Mouse (Mus musculus): ENCODE data around the gene Prdm9.

DNA sequence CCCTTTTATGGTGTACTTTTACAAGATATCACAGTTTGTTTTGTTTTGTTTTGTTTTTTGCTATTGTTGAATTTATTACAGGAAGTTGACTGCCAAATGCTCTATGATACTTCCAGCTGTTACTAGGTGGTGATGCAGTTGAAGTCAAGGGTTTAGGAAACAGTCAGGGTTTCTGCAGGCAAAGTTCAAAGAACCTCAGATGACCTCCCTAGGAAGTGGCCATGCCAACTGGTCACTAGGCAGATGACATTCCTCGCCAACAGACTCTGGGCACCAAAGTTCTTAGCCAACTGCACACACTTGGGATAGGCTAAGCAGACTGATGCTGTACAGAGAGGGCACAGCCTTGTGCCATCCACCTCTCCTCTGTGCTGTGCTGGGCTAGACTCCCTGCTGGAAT is 10.9 kb upstream of the Prdm9 start:
- no peak for TF ChIP-seq CTCF (IDR thresholded peaks at IDR 0.05; ENCODE audit: low read depth)
- no peak for TF ChIP-seq EP300 (IDR thresholded peaks at IDR 0.05; ENCODE audit: low read depth)

Measured in liver, postnatal 0 days (tissue).